Mouse (Mus musculus) frontal cortex, postnatal 10 days (tissue): ENCODE results near the gene Cdk9.

Source experiments
- DNase-seq, 2 experiments: peaks; one replicate each; pipeline ENCODE4 v3.0.0; 2022; ENCODE audit warnings: low spot score in 2 of 2, mixed read lengths in 1 of 2

Gene Cdk9

GRCm38 (mm10) chr2:32734480-32734879 lies 21.6 kb upstream of the Cdk9 start:
- no peak for DNase-seq

DNA sequence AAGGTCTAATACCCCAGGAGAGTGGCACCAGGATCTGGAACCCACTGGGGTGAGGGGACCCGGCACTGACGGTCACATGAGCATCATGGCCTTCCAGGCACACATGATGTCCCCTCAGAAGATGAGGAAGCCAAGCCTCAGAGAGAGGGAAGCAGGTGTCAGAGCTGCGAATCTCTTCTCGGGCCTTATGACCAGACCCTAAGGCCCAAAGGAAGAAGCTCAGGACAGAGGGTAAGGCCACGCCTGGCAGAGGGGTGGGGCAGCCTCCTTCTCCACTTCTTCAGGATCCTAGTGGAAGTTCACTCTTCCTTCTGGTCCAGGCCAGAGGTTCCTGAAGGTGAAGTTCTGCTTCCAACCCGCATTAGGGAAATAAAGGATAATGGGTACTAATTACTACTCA lies 19.8 kb upstream of the Cdk9 start:
- no peak for DNase-seq

DNA sequence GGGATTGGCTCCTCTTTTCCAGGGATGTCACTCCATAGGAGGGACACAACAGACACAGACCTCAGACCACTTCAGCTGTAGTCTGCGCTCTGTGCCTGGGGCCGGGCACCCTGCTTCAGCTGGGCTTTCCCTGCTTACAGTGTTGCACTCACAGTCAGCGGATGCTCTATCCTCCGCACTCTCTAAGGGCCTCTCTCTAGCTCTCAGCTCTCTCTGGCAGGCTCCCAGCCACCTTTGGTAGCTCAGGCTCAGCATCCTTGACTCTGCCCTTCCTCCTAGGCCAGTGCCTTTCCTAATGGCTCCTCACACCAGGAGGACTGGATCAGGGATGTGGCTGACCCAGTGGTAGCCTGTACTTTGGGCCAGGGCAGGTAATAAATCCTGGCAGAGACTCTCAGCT lies 19.0 kb upstream of the Cdk9 start:
- no peak for DNase-seq

DNA sequence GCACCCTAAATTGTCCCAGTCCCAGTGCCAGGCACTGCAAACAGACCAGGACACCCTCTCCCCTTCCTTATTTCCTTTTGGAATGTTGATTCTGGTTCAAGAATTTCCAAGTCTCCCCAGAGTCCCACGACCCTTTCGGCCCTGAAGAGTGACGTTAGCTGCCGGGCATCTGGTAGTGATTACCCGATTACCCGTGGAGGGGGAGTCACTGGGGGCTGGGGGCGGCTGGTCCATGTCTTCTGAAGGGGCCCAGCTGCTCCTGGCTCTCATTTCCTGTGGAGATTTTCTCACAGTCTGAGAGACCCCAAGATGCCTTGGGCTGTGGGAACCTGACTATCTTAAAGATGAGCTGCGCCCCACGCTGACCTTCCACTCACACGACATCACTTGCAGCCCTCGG lies 18.0 kb upstream of the Cdk9 start:
- no peak for DNase-seq

DNA sequence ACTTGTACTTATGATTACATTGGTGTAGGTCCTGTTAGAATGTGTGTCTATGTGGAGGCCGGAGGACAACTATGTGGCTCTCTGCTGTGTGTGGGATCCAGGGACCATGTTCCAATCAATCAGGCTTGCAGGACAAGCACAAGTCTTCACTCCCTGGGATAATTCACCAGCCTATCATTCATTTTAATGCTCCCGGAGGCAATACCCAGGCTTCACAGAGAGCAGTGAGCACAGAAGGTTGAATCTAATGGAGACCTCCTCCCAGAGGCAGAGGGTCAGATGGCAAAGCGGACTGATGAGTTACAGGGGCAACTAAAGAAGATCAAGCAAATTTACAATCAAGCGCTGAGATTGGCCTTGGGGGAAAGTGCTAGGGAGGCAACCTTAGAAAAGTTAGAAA lies 16.7 kb upstream of the Cdk9 start:
- no peak for DNase-seq

DNA sequence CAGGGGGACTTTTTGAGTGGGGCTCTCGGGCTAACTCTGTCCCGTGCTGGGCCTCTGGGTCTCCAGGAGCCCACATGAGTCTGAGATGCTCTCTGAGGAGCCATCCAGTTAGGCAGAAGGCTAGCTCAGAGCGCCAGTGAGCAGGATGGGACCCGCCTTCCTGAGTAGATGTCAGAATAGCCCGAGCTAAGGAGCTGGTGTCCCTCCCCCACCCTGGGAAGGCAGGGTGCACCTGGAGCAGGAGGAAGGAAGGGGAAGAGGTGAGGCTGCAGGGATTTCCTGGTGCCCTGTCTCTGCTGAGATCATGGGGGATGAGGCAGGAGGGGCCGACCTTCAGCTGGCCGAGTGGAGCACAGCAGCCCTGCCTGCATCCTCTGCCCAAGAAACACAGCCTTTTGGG lies 15.6 kb upstream of the Cdk9 start:
- no peak for DNase-seq

DNA sequence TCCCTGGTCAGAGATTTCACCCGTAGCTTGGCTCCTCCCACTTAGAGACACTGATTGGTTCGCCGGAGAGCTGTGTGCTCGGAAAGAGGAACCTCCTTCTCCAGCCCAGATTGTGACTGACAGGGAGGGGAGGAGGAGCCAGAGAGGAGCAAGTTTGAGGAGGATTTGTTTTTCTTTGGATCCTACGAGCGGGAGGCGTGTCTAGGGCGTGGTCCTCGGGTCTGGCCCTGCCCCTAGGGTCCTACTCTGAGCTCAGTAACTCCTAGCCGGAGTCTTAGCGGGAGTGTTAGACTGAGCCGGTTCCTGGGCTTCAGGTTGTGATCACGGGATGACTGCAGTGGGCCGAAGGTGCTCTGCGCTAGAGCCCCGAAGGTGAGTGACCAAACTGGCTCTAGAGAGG lies 14.6 kb upstream of the Cdk9 start:
- DNase-seq = peak; percentile 85 to 87

DNA sequence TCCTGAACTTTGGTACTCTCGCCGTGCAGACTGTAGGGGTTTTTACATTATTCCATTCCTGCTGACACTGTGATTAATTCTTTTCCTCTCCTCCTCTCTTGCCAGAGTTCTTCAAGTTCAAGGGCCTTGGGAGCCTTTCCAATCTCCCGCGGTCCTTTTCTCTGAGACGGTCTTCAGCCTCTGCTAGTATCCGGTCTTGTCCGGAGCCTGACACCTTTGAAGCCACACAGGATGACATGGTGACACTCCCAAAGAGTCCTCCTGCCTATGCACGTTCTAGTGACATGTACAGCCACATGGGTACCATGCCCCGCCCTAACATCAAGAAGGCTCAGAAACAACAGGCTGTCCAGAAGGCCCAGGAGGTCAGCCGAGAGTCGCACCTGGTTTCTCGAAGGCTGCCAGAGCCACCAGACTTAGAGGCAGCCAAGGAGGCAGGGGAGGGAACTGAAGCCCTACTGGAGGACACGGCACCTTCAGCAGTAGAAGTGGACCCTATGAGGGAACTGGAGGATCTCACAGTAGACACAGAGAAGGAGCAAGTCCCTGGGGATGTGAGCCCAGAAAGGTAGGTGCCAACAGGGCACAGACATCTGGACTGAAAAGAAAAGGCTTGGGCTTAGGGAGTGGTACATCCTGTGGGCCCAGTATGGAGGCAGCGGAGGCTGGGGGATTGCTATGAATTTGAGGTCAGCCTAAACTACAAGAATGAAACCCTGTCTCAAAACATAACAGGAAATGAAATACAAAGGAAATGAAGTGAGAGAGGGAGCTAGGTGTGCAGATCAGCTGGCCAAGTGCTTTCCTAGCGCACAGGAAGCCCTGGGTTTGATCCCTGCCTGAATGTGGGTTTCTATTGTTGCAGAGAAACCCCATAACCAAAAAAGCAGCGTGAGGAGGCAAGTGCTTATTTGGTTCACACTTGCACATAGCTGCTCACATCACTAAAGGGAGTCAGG lies 12.2 kb upstream of the Cdk9 start:
- DNase-seq = no peak

DNA sequence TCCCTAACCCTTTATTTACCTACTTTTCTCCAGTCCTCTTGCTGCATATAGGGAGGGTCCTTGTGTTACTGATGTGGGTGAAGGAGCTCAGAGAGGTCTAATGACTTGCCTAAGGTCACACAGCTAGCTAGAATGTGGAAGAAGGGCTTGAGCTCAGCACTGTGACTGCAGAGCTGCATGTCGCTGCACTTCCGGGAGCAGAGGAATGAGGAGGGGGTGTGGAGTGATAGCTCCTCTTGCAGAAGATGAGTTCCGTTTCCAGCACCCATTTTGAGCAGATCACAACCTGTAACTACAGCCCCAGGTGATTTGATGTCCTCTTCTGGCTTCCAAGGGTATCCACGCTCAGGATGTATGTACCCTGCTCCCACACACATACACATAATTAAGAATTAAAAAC lies 11.3 kb upstream of the Cdk9 start:
- no peak for DNase-seq

DNA sequence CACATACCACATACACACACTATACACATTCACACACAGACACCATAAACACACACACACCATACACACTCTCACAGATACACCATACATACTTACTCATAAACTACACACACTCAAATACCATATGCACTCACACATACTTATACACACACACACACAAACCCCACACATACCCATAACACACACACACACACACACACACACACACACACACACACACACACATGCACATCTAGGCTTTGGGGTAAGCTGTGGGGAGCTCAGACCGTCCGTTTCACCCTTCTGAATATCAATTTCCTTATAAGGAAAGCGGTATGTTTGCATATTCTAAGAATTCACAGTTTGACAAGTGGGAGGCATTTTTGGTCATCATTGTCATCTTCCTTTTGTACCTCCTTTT lies 9.7 kb upstream of the Cdk9 start:
- no peak for DNase-seq

DNA sequence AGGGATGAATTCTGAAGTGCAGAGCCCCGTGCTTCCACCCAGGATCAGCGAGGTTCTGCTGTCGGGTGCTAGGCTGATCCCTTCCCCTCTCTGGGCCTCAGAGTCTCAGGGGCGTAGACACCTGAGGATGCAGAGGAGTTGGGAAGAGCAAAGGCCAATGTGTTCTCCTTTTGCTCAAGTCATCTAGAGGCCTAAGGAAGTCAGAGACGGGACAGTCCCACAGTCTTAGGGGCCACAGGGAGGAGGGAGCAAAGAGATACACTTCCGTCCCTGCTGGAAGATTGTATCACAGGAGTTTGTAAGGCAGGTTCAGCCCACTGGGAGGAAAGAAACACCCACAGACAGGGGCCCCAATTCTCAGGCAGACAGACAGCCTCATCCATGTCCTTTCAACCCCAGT lies 9.2 kb upstream of the Cdk9 start:
- no peak for DNase-seq

DNA sequence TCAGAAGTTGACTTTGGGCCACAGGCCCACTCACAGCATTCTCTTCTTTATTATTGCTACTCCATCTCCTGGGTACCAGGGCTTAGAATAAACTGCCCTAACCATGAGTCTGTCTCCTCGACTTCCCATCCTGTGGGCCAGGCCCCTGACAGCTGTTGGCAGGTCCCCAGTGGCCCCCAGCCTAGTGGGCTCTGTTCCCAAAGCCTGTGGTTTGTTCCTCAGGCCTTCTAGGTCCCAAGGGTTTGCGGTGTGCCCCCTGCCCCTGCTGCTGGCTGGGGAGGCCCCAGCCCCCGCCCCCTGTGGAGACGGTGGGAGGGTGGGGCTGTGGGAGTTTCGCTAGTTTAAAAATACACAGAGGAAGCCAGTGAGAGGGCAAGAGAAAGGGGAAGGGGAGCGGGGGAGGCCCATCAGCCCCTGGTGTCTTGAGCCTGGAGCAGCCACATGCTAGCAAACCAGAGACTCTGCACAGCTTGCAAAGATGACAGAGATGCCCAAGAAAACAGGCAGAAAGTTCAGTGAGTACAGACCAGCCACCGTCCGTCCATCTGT lies 7.9 kb upstream of the Cdk9 start, which contains the start of gene Sh2d3c:
Sh2d3c (plus strand) TSS at position 375 of the 549 bp plus-strand sequence.
- DNase-seq = no peak

- DNase-seq = no peak
Measured at GRCm38 (mm10) chr2:32720053-32720452, 7.2 kb upstream of the Cdk9 start.

DNA sequence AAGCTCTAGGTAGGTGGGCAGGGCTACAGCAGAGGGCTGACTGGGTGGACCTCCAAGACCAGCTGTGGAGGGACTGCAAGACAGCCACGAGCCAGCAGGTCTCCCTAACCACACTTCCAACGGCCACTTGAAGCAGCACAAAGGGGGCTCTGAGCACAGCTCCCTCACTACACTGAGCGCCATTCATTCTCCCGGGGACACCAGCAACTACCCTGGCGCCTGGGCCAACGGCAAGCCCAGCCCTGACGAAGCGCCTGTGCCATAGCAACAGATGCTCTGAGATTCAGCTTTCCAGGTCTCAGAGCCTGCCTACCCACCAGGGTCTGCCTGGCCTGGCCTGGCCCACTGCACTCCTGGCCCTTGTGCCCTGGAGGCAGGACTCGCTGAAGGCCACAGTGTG lies 5.9 kb upstream of the Cdk9 start:
- peak in 1 of 2 experiments; percentile 50 for DNase-seq

GRCm38 (mm10) chr2:32714987-32715425 lies 2.1 kb upstream of the Cdk9 start:
- DNase-seq = no peak

DNA sequence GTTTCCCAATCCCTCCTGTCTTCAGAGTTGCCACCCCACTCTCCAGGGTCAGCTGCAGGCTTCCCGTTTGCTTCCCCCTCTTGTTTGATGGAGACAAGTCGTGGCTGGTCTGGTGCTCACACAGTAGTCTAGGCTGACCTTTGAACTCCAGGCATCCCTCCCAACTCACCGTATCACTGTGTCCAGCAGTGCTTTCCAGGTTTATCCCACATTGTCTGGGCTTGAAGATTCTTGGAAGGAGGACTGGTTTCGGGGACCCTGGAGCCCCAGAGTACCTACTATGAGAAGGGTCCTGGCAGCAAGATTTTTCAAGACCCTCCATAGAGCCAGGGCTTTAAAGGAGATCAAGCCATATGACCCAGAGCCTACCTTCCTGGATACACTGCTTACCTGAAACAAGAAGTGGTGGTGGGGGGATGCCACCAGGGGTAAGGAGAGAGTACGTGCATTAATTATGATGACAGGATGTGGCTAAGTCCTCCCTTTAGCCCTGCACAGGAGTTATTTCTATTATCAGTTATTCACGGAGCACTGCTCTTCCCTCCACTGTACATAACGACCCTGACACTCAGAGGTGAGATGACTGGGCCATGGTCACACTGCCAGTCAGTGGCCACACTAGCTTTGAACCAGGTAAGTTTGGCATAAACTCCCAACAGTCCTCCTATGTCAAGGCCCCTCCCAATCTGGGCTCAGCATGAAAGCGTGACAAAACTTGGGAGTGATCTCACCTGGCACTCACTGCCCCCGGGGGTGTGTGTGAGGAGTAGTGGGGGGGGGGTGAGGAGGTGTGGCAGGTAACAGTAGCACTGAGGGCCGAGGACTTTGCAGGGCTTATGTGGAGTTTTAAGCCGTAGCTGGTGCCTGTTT lies 1.5 kb upstream of the Cdk9 start:
- DNase-seq = no peak

DNA sequence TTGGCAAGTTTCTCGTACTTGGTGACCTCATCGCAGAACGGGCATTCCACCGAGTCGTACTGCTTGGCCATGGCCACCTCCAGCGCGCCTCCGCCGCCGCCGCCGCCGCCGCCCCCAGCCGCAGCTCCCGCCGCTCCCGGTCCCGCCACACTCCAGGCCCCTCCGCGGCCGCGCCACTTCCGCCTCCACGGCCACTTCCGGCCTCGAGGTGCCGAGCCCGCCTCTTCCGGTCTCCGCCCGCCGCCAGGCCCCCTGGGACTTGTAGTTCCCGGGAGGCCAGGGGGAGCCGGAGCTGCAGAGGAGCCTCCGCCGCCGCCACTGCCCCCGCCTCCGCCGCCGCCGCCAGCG lies 316 bp downstream of the Cdk9 start:
- peak; percentile 89 to 93 for DNase-seq

DNA sequence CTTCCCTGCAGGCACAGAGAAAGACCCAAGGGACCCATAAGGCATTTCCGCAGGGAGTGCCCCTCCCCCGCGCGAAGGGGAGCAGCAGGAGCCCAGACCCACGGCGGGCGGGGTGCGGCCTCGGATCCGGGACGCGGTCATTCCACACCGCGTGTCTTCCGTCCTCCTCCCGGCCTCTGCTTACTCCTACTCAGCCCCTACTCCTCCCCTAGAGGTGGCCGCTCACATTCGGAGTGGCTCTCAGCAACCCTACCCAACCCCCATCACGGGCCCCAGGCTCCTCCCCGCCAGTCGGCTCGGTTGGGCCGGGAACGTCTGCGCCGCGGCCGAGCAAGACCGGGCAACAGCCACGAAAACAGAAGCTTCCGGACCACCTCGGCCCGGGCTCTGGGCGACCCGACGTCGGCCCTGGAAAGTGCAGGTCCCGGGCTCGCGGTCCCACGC lies 746 bp downstream of the Cdk9 start:
- DNase-seq = peak; percentile 64 to 66

DNA sequence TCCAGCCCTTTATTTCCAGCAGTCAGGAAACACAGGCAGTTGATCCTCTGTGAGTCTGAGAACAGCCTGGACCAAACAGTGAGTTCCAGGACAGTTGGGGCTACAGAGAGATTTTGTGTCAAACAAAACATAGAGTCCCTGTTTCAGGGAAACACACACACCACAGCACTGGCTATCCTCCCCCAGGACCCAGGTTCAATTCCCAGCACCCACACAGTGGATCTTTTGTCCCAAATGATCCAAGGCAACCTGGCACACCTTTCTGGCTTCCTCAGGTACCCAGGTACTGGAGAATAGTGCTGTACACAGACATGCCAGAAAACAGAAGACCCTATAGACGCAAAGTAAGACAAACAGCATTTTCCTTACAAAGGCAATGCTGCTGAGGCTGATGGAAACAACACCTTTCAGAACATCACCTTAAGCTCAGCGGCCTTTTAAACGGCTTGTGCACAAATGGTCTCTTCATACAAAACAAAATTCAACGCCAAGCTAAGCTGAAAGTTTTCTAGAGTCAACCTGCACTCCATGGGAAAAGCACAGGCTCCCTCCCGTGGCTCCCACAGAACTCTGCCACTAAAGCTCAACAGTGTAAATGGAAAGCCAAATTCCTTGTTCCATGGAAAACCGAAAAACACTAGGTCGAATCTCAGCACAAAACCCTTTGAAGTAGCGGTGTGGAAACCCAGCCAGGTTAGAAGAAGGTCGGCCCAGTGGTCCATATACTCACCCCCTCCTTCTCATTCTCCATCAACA lies 1.4 kb downstream of the Cdk9 start:
- no peak for DNase-seq

DNA sequence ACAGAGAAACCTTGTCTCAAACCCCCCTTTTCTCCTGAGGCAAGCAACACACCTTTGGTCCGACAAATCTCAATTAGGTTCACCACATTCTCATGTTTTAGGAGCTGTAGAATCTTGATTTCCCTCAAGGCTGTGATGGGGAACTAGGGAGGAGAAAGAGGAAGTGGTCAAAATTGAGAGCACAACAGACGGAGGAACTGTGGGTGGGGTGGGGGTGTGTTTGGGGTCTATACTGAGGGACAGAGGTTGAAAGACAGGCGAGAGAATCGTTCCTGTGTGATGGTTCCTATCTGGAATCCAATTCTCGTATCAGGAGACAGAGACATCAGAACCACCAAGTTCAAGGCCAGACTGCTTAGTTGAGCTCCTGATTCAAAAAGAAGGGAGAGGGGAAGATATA lies 2.5 kb downstream of the Cdk9 start:
- DNase-seq = no peak

DNA sequence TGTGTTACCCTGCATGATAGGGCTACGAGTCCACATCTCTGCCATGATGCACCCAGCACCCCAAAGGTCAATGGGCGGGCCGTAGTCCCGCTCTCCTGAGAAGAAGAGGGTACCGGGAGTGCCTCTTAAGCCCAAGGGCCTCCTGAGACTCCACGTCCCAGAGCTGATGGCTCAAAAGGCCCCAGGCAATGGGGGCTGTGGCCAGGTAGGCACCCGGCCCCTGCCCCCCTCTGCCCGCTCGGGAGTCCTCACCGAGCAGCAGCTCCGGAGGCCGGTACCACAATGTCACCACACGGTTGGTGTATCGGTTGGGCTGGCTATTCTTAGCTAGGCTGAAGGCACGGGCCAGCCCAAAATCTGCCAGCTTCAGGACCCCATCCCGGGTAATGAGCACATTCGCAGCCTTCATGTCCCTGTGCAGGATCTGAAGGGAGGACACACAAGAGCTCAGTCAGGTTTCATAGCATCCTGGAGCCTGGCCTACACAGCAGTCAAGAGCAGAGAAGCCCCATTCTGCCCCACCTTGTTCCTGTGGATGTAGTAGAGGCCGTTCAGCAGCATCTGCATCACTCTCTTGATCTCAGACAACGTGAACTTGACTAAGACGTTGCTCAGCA lies 3.2 kb downstream of the Cdk9 start:
- no peak for DNase-seq
